Mouse (Mus musculus) C2C12 (cell line): ENCODE measurements around the gene Acot2. TPM values are rescaled to one million over a fixed set of nuclear protein-coding genes. Genes with fewer than 3 reads are reported as not detected.

Source experiments
- H3K27me3 ChIP-seq: one replicate; pipeline ENCODE4 v1.6.1; 2011; ENCODE audit not compliant: control insufficient read depth, insufficient read depth, insufficient read length
- H3K36me3 ChIP-seq: one replicate; pipeline ENCODE4 v1.6.1; 2011; ENCODE audit not compliant: control insufficient read depth, insufficient read depth
- H3K4me3 ChIP-seq: one replicate; pipeline ENCODE4 v1.5.1; 2011; ENCODE audit warnings: mild to moderate bottlenecking, control low read depth; ENCODE audit not compliant: poor library complexity, insufficient read depth, severe bottlenecking
- H3K79me2 ChIP-seq: one replicate; pipeline ENCODE4 v1.6.1; 2011; ENCODE audit not compliant: control insufficient read depth, insufficient read depth
- H3K79me3 ChIP-seq: one replicate; pipeline ENCODE4 v1.6.1; 2011; ENCODE audit warnings: low read depth, control low read depth
- H3ac ChIP-seq: one replicate; pipeline ENCODE3; 2011; ENCODE audit warnings: low read depth; ENCODE audit not compliant: control insufficient read depth, insufficient read length
- CEBPB ChIP-seq: IDR thresholded peaks from one replicate; pipeline ENCODE4 v1.6.1; 2011; ENCODE audit warnings: low read depth, mild to moderate bottlenecking, control low read depth, moderate library complexity
- CTCF ChIP-seq: IDR thresholded peaks from one replicate; pipeline ENCODE4 v1.5.1; 2011; ENCODE audit not compliant: control insufficient read depth, insufficient read depth, insufficient read length
- FOSL1 ChIP-seq: IDR thresholded peaks from one replicate; pipeline ENCODE4 v1.8.0; 2011; ENCODE audit warnings: mild to moderate bottlenecking, low read length; ENCODE audit not compliant: poor library complexity, insufficient read depth, severe bottlenecking
- MAX ChIP-seq: IDR thresholded peaks from one replicate; pipeline ENCODE4 v1.6.1; 2011; ENCODE audit warnings: mild to moderate bottlenecking, control low read depth
- MYOD1 ChIP-seq: IDR thresholded peaks from one replicate; pipeline ENCODE4 v1.6.1; 2011; ENCODE audit warnings: low read depth; ENCODE audit not compliant: control insufficient read depth, insufficient read length
- MYOG ChIP-seq: IDR thresholded peaks from one replicate; pipeline ENCODE4 v1.6.1; 2011; ENCODE audit not compliant: control insufficient read depth, insufficient read length; ENCODE audit errors: extremely low read depth
- USF1 ChIP-seq: IDR thresholded peaks from one replicate; pipeline ENCODE4 v1.6.1; 2011; ENCODE audit warnings: low read depth, mild to moderate bottlenecking, control low read depth, moderate library complexity
- polyA plus RNA-seq: library from polyadenylated mRNA; unstranded; fragments of >200 nt; fragmentation: generic; extraction: Trizol; gene quantifications from one replicate; pipeline ENCODE4 v1.2.1, GENCODE M21; 2012; ENCODE audit warnings: missing spikeins

The Acot2 gene
- polyA plus RNA-seq, 1 experiment = 2.6 TPM

GRCm38 (mm10) chr12:84042248-84042647, 54.6 kb downstream of the Acot2 start:
- TF ChIP-seq USF1 = no peak
- no peak for TF ChIP-seq MAX
- TF ChIP-seq FOSL1 = no peak
- TF ChIP-seq MYOG = no peak
- TF ChIP-seq CEBPB = no peak
- TF ChIP-seq CTCF = no peak
- no peak for TF ChIP-seq MYOD1
- no peaks in the 10 kb centered on the region for H3K79me2 ChIP-seq
- no peak overlapping the region for H3ac ChIP-seq
- H3K36me3 ChIP-seq = no peaks in the 10 kb centered on the region
- H3K79me3 ChIP-seq = no peaks in the 10 kb centered on the region
- no peaks in the 10 kb centered on the region for H3K27me3 ChIP-seq
- H3K4me3 ChIP-seq = no peak overlapping the region

Other genes starting within 250 kb of the Acot2 start
- gene Papln, start 224.2 kb upstream of the Acot2 start, polyA plus RNA-seq = not detected
- 11.2 TPM for gene Numb, start 65.9 kb upstream of the Acot2 start, polyA plus RNA-seq
- gene Riox1, start 37.3 kb upstream of the Acot2 start, polyA plus RNA-seq = 18.7 TPM
- gene Heatr4, start 3.0 kb upstream of the Acot2 start, polyA plus RNA-seq = not detected
- 0.41 TPM for gene Acot1, start 21.6 kb downstream of the Acot2 start, polyA plus RNA-seq
- under 0.01 TPM for gene Acot4, start 50.5 kb downstream of the Acot2 start, polyA plus RNA-seq
- gene Gm49366, start 51.1 kb downstream of the Acot2 start, polyA plus RNA-seq = not detected
- not detected for gene Acot3, start 64.3 kb downstream of the Acot2 start, polyA plus RNA-seq
- gene Acot5, start 81.5 kb downstream of the Acot2 start, polyA plus RNA-seq = not detected
- gene Acot6, start 112.8 kb downstream of the Acot2 start, polyA plus RNA-seq = 0.25 TPM
- 4.7 TPM for gene Dnal1, start 126.5 kb downstream of the Acot2 start, polyA plus RNA-seq
- gene Pnma1, start 160.6 kb downstream of the Acot2 start, polyA plus RNA-seq = 0.46 TPM
- 6.5 TPM for gene Elmsan1, start 231.0 kb downstream of the Acot2 start, polyA plus RNA-seq